Mouse (Mus musculus) cortical plate, adult 2 months (tissue): ENCODE measurements around the gene Tbl2. TPM values are rescaled to one million over a fixed set of nuclear protein-coding genes. Genes with fewer than 3 reads are reported as not detected.
A peak's percentile ranks its signal among the peaks of the same experiment; 100 is the strongest.

ENCODE experiments used
- H3K27ac ChIP-seq: fragments of 200-500 bp; 2 replicates; pipeline ENCODE4 v1.5.1; 2012; ENCODE audit warnings: low read length, control low read depth, inconsistent platforms; ENCODE audit not compliant: insufficient read depth
- H3K4me1 ChIP-seq: fragments of 200-500 bp; 2 replicates; pipeline ENCODE4 v1.6.1; 2011; ENCODE audit warnings: low read length; ENCODE audit not compliant: control insufficient read depth, insufficient read depth
- H3K4me3 ChIP-seq: fragments of 200-500 bp; 2 replicates; pipeline ENCODE4 v1.5.1; 2011; ENCODE audit warnings: mild to moderate bottlenecking, low read length, control low read depth; ENCODE audit not compliant: insufficient read depth
- CTCF ChIP-seq: fragments of 200-500 bp; IDR thresholded peaks from 2 replicates; pipeline ENCODE4 v1.5.1; 2011; ENCODE audit warnings: mild to moderate bottlenecking, control low read depth, low read length; ENCODE audit not compliant: insufficient read depth; ENCODE audit errors: extremely low read depth
- POLR2A ChIP-seq: fragments of 200-500 bp; IDR thresholded peaks from 2 replicates; pipeline ENCODE4 v1.6.1; 2011; ENCODE audit warnings: mild to moderate bottlenecking, low read length, control low read depth; ENCODE audit not compliant: insufficient read depth; ENCODE audit errors: extremely low read depth
- polyA plus RNA-seq: library from polyadenylated mRNA; depleted of rRNA; stranded (reverse); fragments of >200 nt; gene quantifications from 2 replicates; pipeline ENCODE4 v1.2.3, GENCODE M21; 2012; rRNA removed

Tbl2 gene
- polyA plus RNA-seq, result 11.7 and 11.9 TPM in 2 replicates

GRCm38 (mm10) chr5:135149053-135149819 lies at the start of gene Tbl2:
Gene Tbl2, plus strand, starts transcription at chr5:135149657.
- Histone ChIP-seq H3K4me3 (peak within 1 kb of the TSS; percentile 62), H3K4me1 (no peaks in the 10 kb centered on the region; the same call in 1 of the 2 replicates), H3K27ac (peak within 1 kb of the TSS; percentile 81)
- TF ChIP-seq POLR2A (peak; percentile 70), CTCF (no peak)

DNA sequence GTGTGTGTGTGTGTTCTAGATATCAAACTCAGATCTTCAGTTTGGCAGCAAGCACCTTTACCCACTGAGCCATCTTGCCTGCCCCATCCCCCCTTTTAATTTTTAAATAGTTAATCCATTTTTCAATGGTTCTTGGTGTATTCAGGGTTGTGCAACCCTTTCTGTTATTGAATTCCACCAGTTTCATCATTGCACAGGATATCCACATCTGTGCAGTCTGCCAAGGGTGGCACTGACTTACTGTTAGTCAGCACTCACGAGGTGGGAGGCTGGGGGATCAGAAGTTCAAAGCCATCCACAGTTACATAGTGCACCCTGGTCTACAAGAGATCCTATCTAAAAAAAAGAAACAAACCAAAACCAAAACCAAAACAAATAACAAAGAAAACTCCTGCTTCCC lies 48.5 kb upstream of the Tbl2 start:
- H3K4me3 ChIP-seq, result no peak overlapping the region
- TF ChIP-seq CTCF, result no peak
- no peaks in the 10 kb centered on the region for H3K4me1 ChIP-seq
- no peak overlapping the region for H3K27ac ChIP-seq

GRCm38 (mm10) chr5:135103999-135104660 lies 45.3 kb upstream of the Tbl2 start:
- TF ChIP-seq POLR2A (no peak), CTCF (peak; percentile 34)
- Histone ChIP-seq H3K27ac (no peak overlapping the region), H3K4me3 (no peak overlapping the region), H3K4me1 (no peaks in the 10 kb centered on the region; the same call in 1 of the 2 replicates)

GRCm38 (mm10) chr5:135106758-135107256 lies 42.6 kb upstream of the Tbl2 start:
- Histone ChIP-seq H3K4me3 (peak overlapping the region; percentile 12; the same call in 1 of the 2 replicates), H3K27ac (no peak overlapping the region), H3K4me1 (no peaks in the 10 kb centered on the region; the same call in 1 of the 2 replicates)
- TF ChIP-seq CTCF (no peak), POLR2A (no peak; the same call in 1 of the 2 replicates)

GRCm38 (mm10) chr5:135107521-135108501 lies 41.6 kb upstream of the Tbl2 start:
- Histone ChIP-seq H3K4me1 (no peaks in the 10 kb centered on the region; the same call in 1 of the 2 replicates), H3K27ac (no peak overlapping the region), H3K4me3 (no peak overlapping the region; the same call in 1 of the 2 replicates)
- TF ChIP-seq POLR2A (no peak), CTCF (peak; percentile 43; the same call in 1 of the 2 replicates)

DNA sequence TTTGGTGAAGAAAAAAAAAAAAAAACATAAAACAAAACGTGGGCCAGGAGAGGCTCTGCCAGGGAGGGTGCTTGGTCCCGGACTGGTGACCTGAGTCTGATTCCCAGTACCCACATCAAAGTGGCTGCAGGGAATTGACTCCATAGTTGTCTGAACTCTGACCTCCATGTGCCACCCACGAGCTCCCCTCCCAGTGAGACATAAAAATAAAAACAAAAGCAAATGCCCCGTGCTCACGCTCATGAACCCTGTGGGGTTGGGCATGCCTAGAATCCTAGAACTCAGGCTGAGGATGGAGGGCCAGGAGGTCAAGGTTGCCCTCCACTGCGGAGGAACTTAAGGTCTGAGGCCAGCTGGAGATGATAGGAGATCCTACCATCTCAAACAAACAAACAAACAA lies 40.4 kb upstream of the Tbl2 start:
- TF ChIP-seq CTCF, result no peak
- TF ChIP-seq POLR2A, result no peak
- H3K27ac ChIP-seq, result no peak overlapping the region
- no peaks in the 10 kb centered on the region; the same call in 1 of the 2 replicates for H3K4me1 ChIP-seq
- H3K4me3 ChIP-seq, result no peak overlapping the region

DNA sequence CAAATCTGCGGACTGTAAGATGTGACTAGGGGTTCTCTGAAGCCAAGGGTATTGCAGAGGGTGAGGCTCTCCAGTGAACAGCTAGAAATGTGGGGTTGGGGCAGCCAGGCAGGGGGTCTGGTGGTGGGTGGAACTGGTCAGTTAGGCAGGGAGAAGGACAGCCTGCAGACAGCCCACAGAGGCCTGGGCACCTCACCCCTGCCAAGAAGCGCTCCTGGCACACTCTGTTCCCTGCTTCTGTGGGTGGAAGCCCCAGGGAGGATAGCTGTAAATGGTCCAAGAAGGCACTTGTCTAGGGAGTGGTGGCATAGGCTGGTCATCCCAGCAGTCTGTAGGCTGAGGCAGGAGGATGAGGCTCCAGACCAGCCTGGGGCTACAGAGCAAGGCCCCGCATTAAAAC lies 40.0 kb upstream of the Tbl2 start:
- no peak overlapping the region for H3K4me3 ChIP-seq
- no peak for TF ChIP-seq POLR2A
- TF ChIP-seq CTCF, result no peak
- H3K4me1 ChIP-seq, result no peaks in the 10 kb centered on the region; the same call in 1 of the 2 replicates
- H3K27ac ChIP-seq, result no peak overlapping the region

DNA sequence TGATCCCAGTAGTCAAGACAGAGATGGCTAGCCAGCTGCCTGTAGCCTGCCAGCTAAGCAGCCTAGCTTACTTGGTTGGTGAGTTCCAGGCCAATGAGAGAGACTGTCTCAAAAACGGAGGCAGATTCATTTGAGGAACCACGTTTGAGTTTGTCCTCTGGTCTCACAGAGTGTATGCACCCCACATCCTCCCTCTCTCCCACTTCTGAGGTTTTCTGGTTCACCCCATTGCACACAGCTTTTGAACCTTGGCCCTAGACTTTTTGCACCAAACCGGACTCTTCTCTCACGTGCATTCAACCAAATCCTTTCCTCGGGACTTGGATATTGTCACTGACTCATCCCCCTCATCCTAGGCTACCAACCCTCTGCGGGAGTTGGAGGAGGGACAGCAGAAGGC lies 39.5 kb upstream of the Tbl2 start:
- TF ChIP-seq CTCF (no peak), POLR2A (no peak)
- no peak overlapping the region for H3K27ac ChIP-seq
- H3K4me3 ChIP-seq, result no peak overlapping the region
- H3K4me1 ChIP-seq, result no peaks in the 10 kb centered on the region; the same call in 1 of the 2 replicates

GRCm38 (mm10) chr5:135113782-135114181 lies 35.7 kb upstream of the Tbl2 start:
- no peak overlapping the region for H3K4me3 ChIP-seq
- H3K4me1 ChIP-seq, result no peaks in the 10 kb centered on the region
- no peak for TF ChIP-seq CTCF
- no peak overlapping the region for H3K27ac ChIP-seq
